Mouse (Mus musculus): ENCODE data around the gene Adam8.

DNA sequence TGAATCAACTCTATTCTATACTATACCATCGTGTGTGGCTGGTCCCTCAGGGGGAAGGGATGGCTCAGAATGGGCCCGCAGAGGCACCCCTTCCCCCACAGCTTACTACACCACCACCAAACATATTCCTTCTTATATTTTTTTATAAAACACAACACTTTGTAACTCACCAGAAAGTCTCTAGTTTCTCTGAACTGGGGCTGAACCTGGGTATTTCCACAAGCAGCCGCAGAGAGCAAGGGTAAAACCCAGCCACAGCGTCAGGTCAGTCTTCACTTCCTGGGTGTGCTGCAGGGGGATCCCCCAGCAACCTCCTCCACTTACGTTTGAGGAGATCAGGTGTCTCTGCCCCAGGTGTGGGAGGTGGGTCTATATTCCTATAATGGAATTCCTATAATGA is 23.9 kb downstream of the Adam8 start:
- TF ChIP-seq CTCF (IDR thresholded peaks at IDR 0.05) (no peak), EP300 (IDR thresholded peaks at IDR 0.05) (no peak)

Measured in lung, postnatal 0 days (tissue).